ENCODE assay signal across 24 mouse cellular contexts in genomic region chr17:4868861-4869260, GRCm38 (mm10).
DNase-seq lines count a peak whose midpoint lies in the region; ATAC-seq lines count a peak whose summit lies in the region.
"Had no signal": no experiment of that assay in that cellular context is flagged by ENCODE, and none has a peak within 500 bp of the region (broad histone marks: within the 10 kb centered on the region; RNA-seq: fewer than 3 reads in every experiment).

No protein-coding gene starts in this region.

- H3K4me3 ChIP-seq in limb, embryonic 15.5 days = no peak overlapping the region
- no peak overlapping the region for H3K4me3 ChIP-seq in limb, embryonic 10.5 days
- H3K4me3 ChIP-seq: embryonic facial prominence, embryonic 15.5 days; forebrain, embryonic 15.5 days; hindbrain, embryonic 10.5 days; intestine, embryonic 15.5 days; neural tube, embryonic 12.5 days; stomach, embryonic 15.5 days had no signal

- H3K36me3 ChIP-seq in limb, embryonic 15.5 days = no peaks in the 10 kb centered on the region
- H3K36me3 ChIP-seq in limb, embryonic 10.5 days = no peaks in the 10 kb centered on the region
- H3K36me3 ChIP-seq: embryonic facial prominence, embryonic 15.5 days; forebrain, embryonic 15.5 days; hindbrain, embryonic 10.5 days; intestine, embryonic 15.5 days; neural tube, embryonic 12.5 days; stomach, embryonic 15.5 days had no signal

- no peak for ATAC-seq in limb, embryonic 15.5 days (ENCODE audit: insufficient number of reproducible peaks, low FRiP score, low TSS enrichment, low read depth)
- ATAC-seq: forebrain, embryonic 15.5 days; hindbrain, embryonic 16.5 days; intestine, embryonic 15.5 days had no signal

- no peak overlapping the region for H3K9ac ChIP-seq in limb, embryonic 15.5 days
- H3K9ac ChIP-seq: embryonic facial prominence, embryonic 15.5 days; forebrain, embryonic 15.5 days; intestine, embryonic 15.5 days; neural tube, embryonic 12.5 days; stomach, embryonic 15.5 days had no signal

- WGBS in limb, embryonic 15.5 days = 75% methylated on average over 5 of the region's 5 CpGs
- WGBS in limb, embryonic 10.5 days = 89% methylated on average over 5 of the region's 5 CpGs

- H3K9me3 ChIP-seq in limb, embryonic 15.5 days = no peaks in the 10 kb centered on the region
- no peaks in the 10 kb centered on the region for H3K9me3 ChIP-seq in limb, embryonic 10.5 days (replicated peaks)
- H3K9me3 ChIP-seq: embryonic facial prominence, embryonic 15.5 days; forebrain, embryonic 15.5 days; hindbrain, embryonic 10.5 days; intestine, embryonic 15.5 days; neural tube, embryonic 12.5 days; stomach, embryonic 15.5 days had no signal

- H3K4me2 ChIP-seq in limb, embryonic 15.5 days = no peak overlapping the region
- H3K4me2 ChIP-seq: embryonic facial prominence, embryonic 15.5 days; forebrain, embryonic 15.5 days; intestine, embryonic 15.5 days; neural tube, embryonic 12.5 days; stomach, embryonic 15.5 days had no signal

- no peaks in the 10 kb centered on the region for H3K27me3 ChIP-seq in limb, embryonic 15.5 days
- no peaks in the 10 kb centered on the region for H3K27me3 ChIP-seq in limb, embryonic 10.5 days (ENCODE audit: low read depth, poor library complexity, severe bottlenecking)
- H3K27me3 ChIP-seq: embryonic facial prominence, embryonic 15.5 days; forebrain, embryonic 15.5 days; intestine, embryonic 15.5 days; neural tube, embryonic 12.5 days; stomach, embryonic 15.5 days had no signal

- H3K27ac ChIP-seq in limb, embryonic 15.5 days = peak overlapping the region; percentile 51; the same call in 1 of the 2 replicates
- no peak overlapping the region for H3K27ac ChIP-seq in limb, embryonic 10.5 days
- H3K27ac ChIP-seq: forebrain, embryonic 15.5 days; hindbrain, embryonic 10.5 days; intestine, embryonic 15.5 days; neural tube, embryonic 12.5 days; stomach, embryonic 15.5 days had no signal

- H3K4me1 ChIP-seq in limb, embryonic 15.5 days = peaks cover 24% of the 10 kb centered on the region
- peaks cover 9% of the 10 kb centered on the region for H3K4me1 ChIP-seq in limb, embryonic 10.5 days

- DNase-seq in limb, embryonic 10.5 days (ENCODE audit: low spot score) = no peak
- DNase-seq in adrenal gland, adult 2 months = peak; percentile 82
- DNase-seq in adrenal gland, adult 8-10 months = peak; percentile 78
- peak; percentile 96 for DNase-seq in fat pad, adult 2 months (ENCODE audit: extremely low read depth, low read depth, low spot score)
- no peak for DNase-seq in spleen, postnatal 4 days (ENCODE audit: low spot score in 2 of 2)
- no peak for DNase-seq in cerebellum, adult 8-10 months
- DNase-seq in right cerebral cortex, postnatal 25 days = no peak
- DNase-seq: cerebellum, adult 2 months; cerebellum, postnatal 36 days; gastrocnemius, postnatal 36 days; kidney, adult 9 months; kidney, postnatal 14 days; layer of hippocampus, adult 9-11 months; liver; midbrain, embryonic 14.5 days; right cerebral cortex, postnatal 14 days had no signal

Comparison
In these comparisons a context has a peak if more than half of its experiments do, and no peak if none do; other contexts are left out.
1. DNase-seq: peak in adrenal gland, adult 2 months (single experiment), adrenal gland, adult 8-10 months (single experiment) and fat pad, adult 2 months (single experiment); none in limb, embryonic 10.5 days (single experiment), spleen, postnatal 4 days (0 of 2), cerebellum, adult 8-10 months (single experiment) and right cerebral cortex, postnatal 25 days (single experiment).